Mouse (Mus musculus) heart, embryonic 13.5 days (tissue): ENCODE measurements around the gene Xpnpep1. TPM values are rescaled to one million over a fixed set of nuclear protein-coding genes. Genes with fewer than 3 reads are reported as not detected.

Source experiments
- ATAC-seq: fragments of 200-750 bp; cut with Nextera tagmentation; 2 replicates; pipeline ENCODE4 v1.8.0; 2017; ENCODE audit warnings: moderate TSS enrichment; ENCODE audit not compliant: insufficient number of reproducible peaks, low FRiP score, low TSS enrichment; ENCODE audit errors: extremely low read depth
- H3K27ac ChIP-seq: fragments of 300-500 bp; sonication (generic); replicated peaks from 2 replicates; pipeline ENCODE4 v1.5.1; 2015; ENCODE audit warnings: moderate library complexity, mild to moderate bottlenecking, inconsistent platforms
- H3K27me3 ChIP-seq: fragments of 300-500 bp; sonication (generic); replicated peaks from 2 replicates; pipeline ENCODE4 v1.6.1; 2015; ENCODE audit warnings: mild to moderate bottlenecking, inconsistent platforms
- H3K36me3 ChIP-seq: fragments of 300-500 bp; sonication (generic); 2 replicates; pipeline ENCODE4 v1.6.1; 2015; ENCODE audit warnings: mild to moderate bottlenecking, inconsistent platforms
- H3K4me1 ChIP-seq: fragments of 300-500 bp; sonication (generic); 2 replicates; pipeline ENCODE4 v1.6.1; 2015; ENCODE audit warnings: inconsistent platforms
- H3K4me2 ChIP-seq: fragments of 300-500 bp; sonication (generic); 2 replicates; pipeline ENCODE4 v1.6.1; 2015; ENCODE audit warnings: inconsistent platforms, mild to moderate bottlenecking, moderate library complexity
- H3K4me3 ChIP-seq: fragments of 300-500 bp; sonication (generic); 2 replicates; pipeline ENCODE4 v1.5.1; 2015; ENCODE audit warnings: moderate library complexity, mild to moderate bottlenecking, inconsistent platforms
- H3K9ac ChIP-seq: fragments of 300-500 bp; sonication (generic); 2 replicates; pipeline ENCODE4 v1.6.1; 2015; ENCODE audit warnings: inconsistent platforms, mild to moderate bottlenecking, moderate library complexity
- H3K9me3 ChIP-seq: fragments of 300-500 bp; sonication (generic); 2 replicates; pipeline ENCODE4 v1.6.1; 2016; ENCODE audit warnings: inconsistent platforms
- WGBS: fragments of 180-500 bp; shearing (Covaris S2); methylation state at CpG from one replicate; pipeline ENCODE4 v1.1.7; 2015; ENCODE audit warnings: mixed read lengths; 5-methylcytosine and 5-hydroxymethylcytosine counted together
- polyA plus RNA-seq: library from polyadenylated mRNA; unstranded; fragments of >200 nt; fragmentation: Nextera tagmentation; extraction: Ambion mirVana; gene quantifications from 2 replicates; pipeline ENCODE4 v1.2.1, GENCODE M21; 2015

Gene Xpnpep1
- polyA plus RNA-seq: 142 and 151 TPM in 2 replicates

DNA sequence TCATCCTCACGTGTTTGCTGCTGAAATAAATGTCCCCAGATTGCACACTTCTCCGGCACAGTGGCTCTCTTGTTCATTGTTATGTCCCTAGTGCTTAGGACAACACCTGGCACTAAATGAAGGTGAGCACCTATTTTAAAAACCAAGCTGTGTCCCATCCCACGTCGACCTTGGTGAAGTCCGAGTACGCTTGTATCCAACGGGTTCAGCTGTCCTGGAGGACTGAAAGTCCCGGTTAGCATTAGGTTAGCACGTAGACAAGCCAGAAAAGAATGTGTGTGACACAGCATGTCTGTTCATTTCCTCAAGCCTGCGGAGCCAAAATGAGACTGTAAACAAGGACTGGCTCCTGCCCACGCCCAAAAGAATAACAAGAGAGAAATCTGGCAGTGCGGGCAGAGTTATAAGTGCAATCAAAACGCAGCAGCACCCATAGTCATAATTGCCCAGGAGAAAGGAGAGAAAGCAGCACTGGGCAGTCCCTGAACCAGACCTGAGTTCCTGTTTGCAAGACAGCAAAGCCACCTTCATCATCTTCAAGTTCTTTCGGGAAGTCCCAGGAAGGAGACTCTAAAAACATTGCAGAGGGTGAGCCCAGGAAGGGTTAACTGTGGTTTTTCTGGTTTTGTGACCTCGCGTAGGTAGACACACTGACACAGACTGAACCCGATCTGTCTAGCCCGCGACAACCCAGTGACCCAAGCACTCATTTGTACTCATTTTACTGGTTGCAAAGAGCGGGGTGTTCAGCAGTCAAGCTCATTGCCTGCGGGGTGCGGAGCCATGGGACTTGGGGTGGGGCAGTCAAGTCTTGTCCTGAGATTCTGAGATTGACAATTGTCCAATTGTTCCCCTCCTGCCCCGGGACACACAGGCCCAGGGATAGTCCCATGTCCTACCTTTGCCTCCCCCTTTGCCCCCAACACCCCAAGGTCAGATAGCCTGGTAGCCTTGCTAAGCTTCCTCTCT lies at the start of gene Xpnpep1:
Gene Xpnpep1 (minus strand): TSS at position 51 of the 969 bp plus-strand sequence.
- Histone ChIP-seq H3K27ac (peak within 1 kb of the TSS; percentile 85), H3K4me2 (peak within 1 kb of the TSS; percentile 76)
- 74% methylated on average over 23 of the region's 23 CpGs for WGBS

DNA sequence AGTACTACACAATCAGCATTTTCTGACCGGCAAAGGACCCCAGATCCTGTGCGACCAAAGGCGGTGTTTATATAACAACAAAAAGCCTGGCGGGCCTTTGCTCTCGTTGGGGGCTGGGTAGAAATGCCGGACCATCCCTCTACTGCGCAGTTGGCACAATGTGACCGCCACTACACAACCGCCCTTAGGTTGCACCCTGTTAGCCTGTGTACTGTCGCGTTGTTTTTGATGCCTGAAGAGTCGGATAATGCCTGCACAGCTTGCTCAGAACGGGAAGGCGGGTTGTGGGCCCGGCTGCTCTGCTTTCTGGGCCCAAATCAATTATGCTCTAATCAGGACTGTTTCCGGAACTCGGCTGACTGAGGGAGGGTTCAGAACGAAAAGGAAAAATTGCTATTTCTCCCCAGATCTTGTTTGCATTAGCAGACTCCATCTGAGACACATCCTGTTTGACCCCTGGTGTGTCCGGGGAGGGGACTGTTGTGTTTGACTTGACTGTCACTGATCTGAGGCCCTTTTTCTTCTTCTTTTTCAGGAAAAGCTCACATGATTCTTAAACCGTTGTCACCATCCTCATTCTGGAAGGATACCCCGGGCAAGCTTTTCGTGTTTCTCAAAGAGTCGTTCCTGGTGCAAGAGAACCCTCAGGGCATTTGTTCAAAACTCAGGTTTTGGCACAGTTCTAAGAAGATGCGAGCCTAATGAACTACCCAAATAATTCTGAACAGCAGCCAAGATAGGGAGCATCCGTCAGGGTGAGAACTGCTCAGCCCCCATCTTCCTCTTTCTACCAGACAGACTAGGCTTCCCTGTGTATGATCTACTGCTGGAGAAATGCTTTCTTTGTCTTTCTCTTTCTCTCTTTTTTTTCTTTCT lies 47.5 kb upstream of the Xpnpep1 start:
- peak overlapping the region; percentile 17 for H3K4me3 ChIP-seq
- WGBS: 35% methylated on average over 25 of the region's 25 CpGs
- H3K4me1 ChIP-seq: peaks cover 44% of the 10 kb centered on the region
- H3K4me2 ChIP-seq: peak overlapping the region; percentile 49
- H3K9ac ChIP-seq: peak overlapping the region; percentile 56
- H3K27ac ChIP-seq: peak overlapping the region; percentile 90
- ATAC-seq: peak; percentile 47; the same call in 1 of the 2 replicates
- no peaks in the 10 kb centered on the region for H3K36me3 ChIP-seq
- peaks cover 4% of the 10 kb centered on the region; the same call in 1 of the 2 replicates for H3K9me3 ChIP-seq
- H3K27me3 ChIP-seq: no peaks in the 10 kb centered on the region

More for the DNA sequence above, at the start of gene Xpnpep1:
- H3K36me3 ChIP-seq: peaks cover 9% of the 10 kb centered on the region
- peaks cover 41% of the 10 kb centered on the region for H3K4me1 ChIP-seq
- H3K4me3 ChIP-seq: peak within 1 kb of the TSS; percentile 76
- H3K27me3 ChIP-seq: no peaks in the 10 kb centered on the region
- no peak for ATAC-seq
- H3K9ac ChIP-seq: peak within 1 kb of the TSS; percentile 67
- H3K9me3 ChIP-seq: no peaks in the 10 kb centered on the region

DNA sequence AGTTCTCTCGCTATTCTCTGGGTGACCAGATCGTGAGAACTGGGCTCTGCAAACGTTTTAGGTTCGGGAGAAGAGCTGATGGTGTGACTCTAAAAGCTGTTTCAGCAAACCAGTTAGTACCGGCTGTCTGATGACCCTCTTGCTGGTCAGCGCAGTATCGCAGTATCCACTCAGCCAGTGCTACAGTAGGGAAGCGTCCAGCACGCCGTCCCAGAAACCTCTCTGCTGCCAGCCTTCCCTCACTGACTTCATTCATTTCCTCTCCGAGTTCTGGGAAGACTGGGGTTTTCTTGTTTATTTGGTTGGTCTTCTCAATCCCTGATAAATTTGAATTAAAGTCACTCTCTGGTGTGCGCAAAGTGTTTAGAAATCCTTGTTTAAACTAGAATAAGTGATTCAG lies 46.8 kb upstream of the Xpnpep1 start:
- no peaks in the 10 kb centered on the region for H3K27me3 ChIP-seq
- peak overlapping the region; percentile 49 for H3K4me2 ChIP-seq
- no peak for ATAC-seq
- H3K9ac ChIP-seq: peak overlapping the region; percentile 56; the same call in 1 of the 2 replicates
- peak overlapping the region; percentile 17 for H3K4me3 ChIP-seq
- no peaks in the 10 kb centered on the region for H3K36me3 ChIP-seq
- peaks cover 4% of the 10 kb centered on the region; the same call in 1 of the 2 replicates for H3K9me3 ChIP-seq
- peak overlapping the region; percentile 90 for H3K27ac ChIP-seq
- 49% methylated on average over 12 of the region's 12 CpGs for WGBS
- peaks cover 45% of the 10 kb centered on the region for H3K4me1 ChIP-seq

DNA sequence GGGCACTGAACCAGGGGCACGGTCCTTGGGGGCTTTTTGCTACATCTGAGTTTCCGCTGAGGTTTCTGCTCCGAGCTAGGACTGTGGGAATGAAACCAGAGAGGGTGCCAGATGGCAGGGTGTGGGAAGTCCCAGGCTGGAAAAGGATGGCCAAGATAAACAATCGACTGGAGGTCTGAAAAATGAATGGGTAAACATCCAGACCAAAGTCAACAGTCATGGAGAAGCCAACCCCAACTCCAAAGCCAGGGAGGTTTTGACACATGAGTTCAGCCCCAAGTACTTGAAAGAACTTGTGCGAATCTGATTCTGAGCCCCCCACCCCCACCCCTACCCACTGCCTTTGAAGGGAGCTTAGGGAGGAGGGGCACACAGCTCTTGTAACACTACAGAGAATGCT lies 44.7 kb upstream of the Xpnpep1 start:
- Histone ChIP-seq H3K4me1 (peaks cover 57% of the 10 kb centered on the region), H3K27ac (peak overlapping the region; percentile 43), H3K4me2 (no peak overlapping the region), H3K36me3 (no peaks in the 10 kb centered on the region), H3K9me3 (peaks cover 4% of the 10 kb centered on the region; the same call in 1 of the 2 replicates), H3K4me3 (no peak overlapping the region), H3K9ac (no peak overlapping the region), H3K27me3 (no peaks in the 10 kb centered on the region)
- ATAC-seq: no peak
- WGBS: 31% methylated on average over 5 of the region's 5 CpGs

DNA sequence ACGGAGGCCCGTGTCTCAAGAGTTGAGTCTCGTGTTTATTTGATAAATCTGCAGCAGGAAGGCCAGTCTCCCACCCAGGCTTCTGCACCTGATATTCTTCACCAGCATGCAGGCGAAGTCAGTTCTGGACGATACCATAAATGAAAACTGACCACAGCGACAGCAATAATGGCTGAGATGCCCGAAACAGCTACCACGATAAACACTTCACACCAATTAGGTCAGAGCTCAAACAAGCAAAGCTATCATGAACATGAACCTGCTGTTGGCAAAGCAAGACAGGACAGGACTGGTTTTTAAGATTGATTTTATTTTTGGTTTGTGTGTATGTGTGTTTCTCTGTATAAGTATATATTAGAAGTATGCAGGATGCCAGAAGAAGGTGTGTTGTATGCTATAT lies 42.8 kb upstream of the Xpnpep1 start:
- 58% methylated on average over 8 of the region's 8 CpGs for WGBS
- peaks cover 4% of the 10 kb centered on the region; the same call in 1 of the 2 replicates for H3K9me3 ChIP-seq
- no peaks in the 10 kb centered on the region for H3K36me3 ChIP-seq
- H3K27ac ChIP-seq: no peak overlapping the region
- H3K9ac ChIP-seq: no peak overlapping the region
- ATAC-seq: no peak
- peaks cover 53% of the 10 kb centered on the region for H3K4me1 ChIP-seq
- H3K27me3 ChIP-seq: no peaks in the 10 kb centered on the region
- H3K4me2 ChIP-seq: no peak overlapping the region
- no peak overlapping the region for H3K4me3 ChIP-seq

DNA sequence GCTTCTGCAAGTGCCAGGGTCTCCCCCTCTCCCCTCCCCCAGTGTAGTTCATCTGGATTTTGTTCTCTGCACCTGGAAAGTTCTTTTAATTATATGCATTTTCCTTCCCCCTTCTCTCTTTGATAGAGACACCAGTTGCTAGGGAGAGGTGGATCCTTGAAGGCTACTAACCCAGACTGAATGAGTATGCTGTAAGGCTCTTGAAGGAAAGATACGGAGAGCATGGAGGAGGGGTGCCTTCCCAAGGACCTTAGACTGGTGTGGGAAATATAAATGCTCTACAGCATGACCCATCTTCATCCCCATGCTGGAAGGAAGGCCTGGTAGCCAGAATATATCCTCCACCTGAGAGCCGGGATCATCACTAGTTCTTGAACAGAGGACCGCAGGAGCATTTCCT lies 41.3 kb upstream of the Xpnpep1 start:
- Histone ChIP-seq H3K4me3 (no peak overlapping the region), H3K4me2 (no peak overlapping the region), H3K9me3 (peaks cover 4% of the 10 kb centered on the region; the same call in 1 of the 2 replicates), H3K4me1 (peaks cover 51% of the 10 kb centered on the region), H3K27ac (no peak overlapping the region), H3K9ac (no peak overlapping the region), H3K36me3 (no peaks in the 10 kb centered on the region), H3K27me3 (no peaks in the 10 kb centered on the region)
- no peak for ATAC-seq
- 81% methylated on average over 3 of the region's 3 CpGs for WGBS

DNA sequence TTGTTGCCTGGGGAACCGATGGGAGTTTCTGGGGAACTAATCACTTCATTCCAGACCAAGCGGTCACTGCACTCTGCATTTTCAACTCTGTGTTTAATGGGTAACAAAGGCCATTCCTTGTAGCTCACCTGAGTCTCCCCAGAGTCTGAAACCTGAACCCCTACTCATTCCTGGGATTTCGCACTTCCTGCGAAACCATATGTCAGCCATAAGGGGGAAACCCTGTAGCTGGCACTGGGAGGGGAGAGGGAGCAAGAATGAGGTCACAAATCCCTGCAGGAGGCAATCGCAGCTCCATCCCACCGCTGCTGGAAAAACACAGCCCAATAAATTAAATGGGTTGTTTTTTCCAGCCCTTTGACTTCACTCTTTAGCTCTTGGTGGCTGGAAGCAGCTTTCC lies 40.9 kb upstream of the Xpnpep1 start:
- peaks cover 4% of the 10 kb centered on the region; the same call in 1 of the 2 replicates for H3K9me3 ChIP-seq
- ATAC-seq: no peak
- 32% methylated on average over 6 of the region's 6 CpGs for WGBS

DNA sequence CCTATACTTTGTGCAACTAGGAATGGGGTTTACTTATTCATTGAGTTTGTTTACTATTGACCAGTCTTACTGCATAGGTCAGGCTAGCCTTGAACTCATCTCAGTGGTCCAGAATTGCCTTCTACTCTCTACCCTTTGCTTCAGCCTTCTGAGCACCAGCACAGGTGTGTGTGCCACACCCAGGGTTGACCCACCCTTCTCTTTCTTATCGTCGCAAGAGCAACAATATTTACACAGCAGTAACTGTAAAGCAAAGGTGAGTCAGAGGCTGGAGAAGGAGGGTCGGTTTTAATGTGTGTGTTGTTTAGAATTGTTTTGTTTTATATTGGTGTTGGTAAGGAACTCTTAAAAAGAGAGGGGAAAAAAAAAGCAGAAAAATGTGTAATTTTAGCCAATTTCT lies 40.5 kb upstream of the Xpnpep1 start:
- Histone ChIP-seq H3K4me1 (peaks cover 53% of the 10 kb centered on the region), H3K9me3 (peaks cover 4% of the 10 kb centered on the region; the same call in 1 of the 2 replicates), H3K27ac (no peak overlapping the region), H3K4me2 (no peak overlapping the region), H3K4me3 (no peak overlapping the region), H3K27me3 (no peaks in the 10 kb centered on the region), H3K36me3 (no peaks in the 10 kb centered on the region), H3K9ac (no peak overlapping the region)
- ATAC-seq: no peak
- 58% methylated on average over 3 of the region's 3 CpGs for WGBS

More for the DNA sequence above, 40.9 kb upstream of the Xpnpep1 start:
- Histone ChIP-seq H3K9ac (no peak overlapping the region), H3K27ac (no peak overlapping the region), H3K4me2 (no peak overlapping the region), H3K4me1 (peaks cover 51% of the 10 kb centered on the region), H3K4me3 (no peak overlapping the region), H3K27me3 (no peaks in the 10 kb centered on the region), H3K36me3 (no peaks in the 10 kb centered on the region)

DNA sequence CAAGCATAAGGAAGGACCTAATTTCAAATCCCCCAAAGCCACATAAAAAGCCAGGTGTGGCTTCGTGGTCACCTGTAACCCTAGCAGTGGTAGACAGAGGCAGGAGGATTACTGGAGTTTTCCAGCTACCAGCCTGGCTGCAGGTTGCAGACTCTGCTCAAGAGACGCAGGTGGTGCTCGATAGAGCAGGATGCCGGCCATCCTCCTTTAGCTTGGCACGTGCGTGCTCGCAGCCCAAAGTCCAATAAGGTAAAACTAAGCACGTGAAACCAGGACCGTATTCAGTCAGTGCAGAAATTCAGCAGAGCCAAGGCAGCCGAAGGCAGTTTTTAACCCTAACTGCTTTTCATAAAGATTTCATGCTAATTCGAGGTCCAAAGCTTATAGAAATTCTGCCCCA lies 40.0 kb upstream of the Xpnpep1 start:
- Histone ChIP-seq H3K4me2 (no peak overlapping the region), H3K4me1 (peaks cover 48% of the 10 kb centered on the region), H3K4me3 (no peak overlapping the region), H3K27ac (no peak overlapping the region), H3K36me3 (no peaks in the 10 kb centered on the region), H3K9ac (no peak overlapping the region), H3K9me3 (peaks cover 4% of the 10 kb centered on the region; the same call in 1 of the 2 replicates), H3K27me3 (no peaks in the 10 kb centered on the region)
- 81% methylated on average over 11 of the region's 11 CpGs for WGBS
- no peak for ATAC-seq

DNA sequence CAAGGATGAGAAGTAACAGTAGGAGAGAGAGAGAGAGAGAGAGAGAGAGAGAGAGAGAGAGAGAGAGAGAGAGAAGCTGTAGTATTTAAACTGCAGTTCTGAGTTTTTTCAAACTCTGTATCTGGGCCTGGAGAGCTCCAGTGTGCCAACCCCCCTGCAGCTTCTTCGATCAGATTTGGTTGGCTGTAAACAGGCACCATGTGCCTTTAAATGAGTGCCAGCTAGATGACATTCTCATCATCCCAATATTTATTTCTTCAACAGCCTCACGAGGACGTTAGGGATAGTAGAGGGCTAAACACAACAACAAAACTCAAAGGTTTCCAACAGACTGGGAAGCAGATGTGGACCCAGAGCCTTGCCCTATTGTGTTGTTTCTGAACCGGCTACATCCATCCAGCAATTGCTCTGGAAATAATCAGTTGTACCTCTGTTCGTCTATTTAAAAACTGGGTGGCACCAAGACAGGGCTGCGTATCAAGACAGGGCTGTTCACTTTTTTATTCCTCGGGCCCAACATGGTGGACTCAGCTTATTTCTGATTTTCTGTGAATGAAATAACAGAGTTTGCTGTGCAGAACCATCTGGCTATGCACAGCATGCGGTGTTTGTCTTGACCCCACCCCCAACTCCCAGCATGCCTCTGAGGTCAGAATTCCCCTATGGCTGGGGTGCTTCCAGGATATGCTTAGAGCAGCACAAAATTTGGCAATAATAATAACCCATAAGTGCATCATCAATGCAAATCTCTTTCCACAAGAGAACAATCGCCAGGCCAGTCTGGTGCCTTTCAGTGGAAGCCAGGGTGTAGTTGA lies 38.5 kb upstream of the Xpnpep1 start:
- no peak overlapping the region for H3K9ac ChIP-seq
- peaks cover 46% of the 10 kb centered on the region for H3K4me1 ChIP-seq
- H3K4me2 ChIP-seq: no peak overlapping the region
- ATAC-seq: no peak
- H3K27me3 ChIP-seq: no peaks in the 10 kb centered on the region
- no peaks in the 10 kb centered on the region for H3K36me3 ChIP-seq
- H3K27ac ChIP-seq: no peak overlapping the region
- 72% methylated on average over 9 of the region's 9 CpGs for WGBS
- H3K9me3 ChIP-seq: no peaks in the 10 kb centered on the region
- H3K4me3 ChIP-seq: no peak overlapping the region
